Mouse (Mus musculus): Measurements from ENCODE around the gene Isyna1.

DNA sequence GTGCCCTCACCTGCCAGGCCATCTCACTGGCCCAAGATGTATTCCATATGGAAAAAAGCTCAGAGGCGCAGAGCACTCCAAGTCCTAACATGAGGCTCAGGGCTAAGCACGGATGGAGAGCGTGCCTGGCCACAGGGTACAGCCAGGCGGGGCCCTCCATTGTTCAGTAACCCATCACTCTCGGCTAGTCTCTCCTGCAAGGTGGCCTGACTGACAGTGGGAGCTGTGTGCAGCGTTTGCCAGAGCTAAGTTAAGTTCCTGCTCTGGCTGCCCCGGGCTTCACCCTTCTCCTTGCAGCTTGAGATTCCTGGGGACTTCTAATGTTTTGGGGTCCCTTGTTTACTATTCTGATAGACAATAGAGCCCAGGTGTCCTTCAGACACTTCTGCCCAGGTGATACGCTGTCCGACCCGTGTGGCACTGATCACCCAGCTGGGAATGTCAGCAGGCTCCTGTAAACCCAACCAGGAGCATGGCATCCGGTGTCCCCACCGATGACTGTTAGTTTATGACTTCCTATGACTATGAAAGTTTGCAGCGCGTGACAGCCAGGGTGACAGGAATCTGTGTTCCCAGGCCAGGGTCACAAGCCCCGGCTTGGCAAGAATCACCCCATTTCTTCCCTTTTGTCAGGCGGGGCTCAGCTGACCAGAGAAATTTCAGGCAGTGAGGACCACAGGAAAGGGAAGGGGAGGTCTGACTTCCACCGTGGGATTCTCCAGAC is 51.5 kb downstream of the Isyna1 start:
- TF ChIP-seq EP300 (IDR thresholded peaks at IDR 0.05; ENCODE audit: insufficient read depth, low read depth, low read length) (no peak), POLR2A (IDR thresholded peaks at IDR 0.05; ENCODE audit: insufficient read depth, low read length) (no peak), CTCF (IDR thresholded peaks at IDR 0.05; ENCODE audit: low read depth, low read length) (no peak)
